ENCODE assay signal across 13 mouse cellular contexts in the genomic region with DNA sequence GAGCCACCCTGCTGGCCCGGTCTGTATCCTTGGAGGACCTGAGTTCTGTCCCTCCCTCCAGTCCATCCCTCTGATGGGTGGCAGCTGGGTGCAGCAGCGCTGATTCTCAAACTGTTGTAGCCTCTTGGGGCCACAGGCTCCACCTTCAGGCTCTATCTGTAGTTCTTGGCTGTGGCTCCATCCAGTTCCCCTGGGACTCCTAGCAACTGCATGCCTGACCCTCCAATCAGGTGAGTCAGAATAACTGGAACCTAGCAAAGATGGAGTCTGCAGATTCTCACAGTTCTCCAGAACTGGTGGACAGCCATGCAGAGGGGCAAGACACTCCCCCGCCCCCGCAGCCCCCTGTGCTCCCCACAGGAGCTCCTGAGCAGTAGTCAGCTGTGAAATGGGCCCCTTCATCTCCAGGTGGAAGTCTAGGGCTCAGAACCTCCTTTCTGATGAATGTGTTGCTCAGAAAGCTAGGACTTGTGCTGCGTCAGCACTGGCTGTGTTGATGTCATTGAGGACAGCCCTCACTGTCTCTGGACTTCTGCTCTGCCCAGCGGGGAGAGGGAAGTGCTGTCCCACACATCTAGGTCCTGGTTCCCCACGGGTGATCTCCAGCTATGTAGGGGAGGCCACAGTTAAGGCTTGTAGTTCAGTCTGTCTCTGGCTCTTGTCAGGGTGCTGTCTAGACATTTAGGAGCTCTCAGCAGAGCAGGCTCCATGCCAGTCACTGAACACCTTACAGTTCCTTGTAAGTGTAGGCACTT. TPM values are rescaled to one million over a fixed set of nuclear protein-coding genes. Genes with fewer than 3 reads are reported as not detected.
A peak's percentile ranks its signal among the peaks of the same experiment; 100 is the strongest.
DNase-seq lines count a peak whose midpoint lies in the region; ATAC-seq and TF ChIP-seq lines count a peak whose summit lies in the region.
"Had no signal": no experiment of that assay in that cellular context is flagged by ENCODE, and none has a peak within 500 bp of the region (broad histone marks: within the 10 kb centered on the region; RNA-seq: fewer than 3 reads in every experiment).

No protein-coding gene starts in this region.

- no peak overlapping the region for H3K4me2 ChIP-seq in heart, postnatal 0 days (ENCODE audit: low read depth, low read length)

- intact Hi-C loops in left cerebral cortex, postnatal 4 days (cut with DNase I), result no loop called here

- H3K27me3 ChIP-seq in heart, postnatal 0 days (ENCODE audit: control insufficient read depth, insufficient read depth, low read length), result no peaks in the 10 kb centered on the region

- no peak overlapping the region for H3K4me3 ChIP-seq in heart, postnatal 0 days (ENCODE audit: low read depth, low read length)
- H3K4me3 ChIP-seq: erythroblast, embryonic 14.5 days; hindbrain, embryonic 10.5 days had no signal

- no peak overlapping the region for H3K9ac ChIP-seq in heart, postnatal 0 days (replicated peaks; ENCODE audit: low read depth, low read length)

- ATAC-seq in heart, postnatal 0 days (ENCODE audit: insufficient read depth, low read depth), result peak; percentile 36; the same call in 1 of the 2 replicates
- no peak for ATAC-seq in erythroid progenitor cell, adult 5-6 weeks (replicated peaks; ENCODE audit: low FRiP score, poor library complexity, severe bottlenecking)

- no peak overlapping the region for H3K27ac ChIP-seq in heart, postnatal 0 days (ENCODE audit: low read depth)
- H3K27ac ChIP-seq: hindbrain, embryonic 10.5 days had no signal

- peaks cover 21% of the 10 kb centered on the region for H3K4me1 ChIP-seq in heart, postnatal 0 days (ENCODE audit: control insufficient read depth, insufficient read depth)

- H3K9me3 ChIP-seq in heart, postnatal 0 days (replicated peaks; ENCODE audit: control insufficient read depth, low read length), result no peaks in the 10 kb centered on the region
- H3K9me3 ChIP-seq: hindbrain, embryonic 10.5 days had no signal

- no peak for TF ChIP-seq EP300 in heart, postnatal 0 days (IDR thresholded peaks at IDR 0.05; ENCODE audit: low read depth)

- DNase-seq in kidney, adult 11 months, result peak; percentile 62
- no peak for DNase-seq in kidney, adult 18-20 months
- DNase-seq in Muller cell, postnatal 12 days (ENCODE audit: inconsistent ontology term), result peak; percentile 50
- no peak for DNase-seq in heart, postnatal 0 days (ENCODE audit: low spot score)
- DNase-seq in kidney, postnatal 4 days, result peak; percentile 33 to 63
- DNase-seq in spleen, postnatal 10 days (ENCODE audit: low spot score in 2 of 2), result no peak
- no peak for DNase-seq in left cerebral cortex, postnatal 4 days
- DNase-seq: cerebellum, adult 11-12 months; lung, adult 2 months; retina, postnatal 1 day had no signal

- WGBS in heart, postnatal 0 days, result 55% methylated on average over 7 of the region's 7 CpGs

- TF ChIP-seq CTCF in heart, postnatal 0 days (IDR thresholded peaks at IDR 0.05; ENCODE audit: low read depth), result no peak

- no peaks in the 10 kb centered on the region for H3K36me3 ChIP-seq in heart, postnatal 0 days (replicated peaks; ENCODE audit: control insufficient read depth, insufficient read depth, low read length)

RNA-seq across cellular contexts. Expression of a gene that starts 27.9 kb away (rescaled TPM):
- 0.11 and 0.62 TPM in 2 replicates for total RNA-seq in heart, postnatal 0 days (2014; rRNA removed; ENCODE audit: low replicate concordance)
- polyA plus RNA-seq in heart, postnatal 0 days (2015; fragmentation: Nextera tagmentation; extraction: Ambion mirVana), result 0.57 and 0.74 TPM in 2 replicates
- total RNA-seq in left cerebral cortex, postnatal 4 days (2021), result 1 to 10 TPM; 4.0 to 4.4 TPM
- 0.84 TPM in 1 of 2 replicates, not detected in the other for total RNA-seq in erythroid progenitor cell, adult 5-6 weeks (2015; ENCODE audit: low replicate concordance)
- 0.77 TPM in 1 of 2 replicates, not detected in the other for total RNA-seq in erythroid progenitor cell, adult 5-6 weeks (2017; ENCODE audit: low replicate concordance)

Comparison
In these comparisons a context has a peak if more than half of its experiments do, and no peak if none do; other contexts are left out.
1. DNase-seq: peak in kidney, adult 11 months (single experiment), Muller cell, postnatal 12 days (single experiment) and kidney, postnatal 4 days (2 of 2); none in kidney, adult 18-20 months (single experiment), heart, postnatal 0 days (single experiment), spleen, postnatal 10 days (0 of 2) and left cerebral cortex, postnatal 4 days (single experiment).